Mouse (Mus musculus) embryonic facial prominence, embryonic 11.5 days (tissue): ENCODE data around the gene Sstr2. TPM values are rescaled to one million over a fixed set of nuclear protein-coding genes. Genes with fewer than 3 reads are reported as not detected.
A peak's percentile ranks its signal among the peaks of the same experiment; 100 is the strongest.
"Not testable (repeated sequence)": the region's sequence is repeated elsewhere in the genome, so short reads cannot be mapped to it uniquely, and the experiment has no call there.

Source experiments
- ATAC-seq: fragments of 200-750 bp; cut with Nextera tagmentation; replicated peaks from 2 replicates; pipeline ENCODE4 v1.8.0; 2017; ENCODE audit warnings: low read depth; ENCODE audit not compliant: insufficient number of reproducible peaks, low FRiP score, low TSS enrichment
- DNase-seq: peaks from one replicate; pipeline ENCODE4 v3.0.0-alpha.2; 2015; ENCODE audit warnings: low spot score
- H3K27ac ChIP-seq: fragments of 300-500 bp; sonication (generic); replicated peaks from 2 replicates; pipeline ENCODE4 v1.5.1; 2014; ENCODE audit warnings: mild to moderate bottlenecking, low read depth, low read length, control low read depth
- H3K27me3 ChIP-seq: fragments of 300-500 bp; sonication (generic); 2 replicates; pipeline ENCODE4 v1.6.1; 2014; ENCODE audit warnings: mild to moderate bottlenecking, low read length, moderate library complexity, mixed read lengths; ENCODE audit not compliant: control insufficient read depth, insufficient read depth
- H3K36me3 ChIP-seq: fragments of 300-500 bp; sonication (generic); replicated peaks from 2 replicates; pipeline ENCODE4 v1.6.1; 2014; ENCODE audit warnings: low read depth, mild to moderate bottlenecking, low read length, moderate library complexity, mixed read lengths; ENCODE audit not compliant: control insufficient read depth, insufficient read depth
- H3K4me1 ChIP-seq: fragments of 300-500 bp; sonication (generic); 2 replicates; pipeline ENCODE4 v1.6.1; 2014; ENCODE audit warnings: low read length, mixed read lengths; ENCODE audit not compliant: control insufficient read depth, insufficient read depth
- H3K4me2 ChIP-seq: fragments of 300-500 bp; sonication (generic); 2 replicates; pipeline ENCODE4 v1.6.1; 2014; ENCODE audit warnings: low read depth, mild to moderate bottlenecking, control low read depth, low read length, moderate library complexity
- H3K4me3 ChIP-seq: fragments of 300-500 bp; sonication (generic); 2 replicates; pipeline ENCODE4 v1.5.1; 2014; ENCODE audit warnings: low read depth, low read length, control low read depth
- H3K9ac ChIP-seq: fragments of 300-500 bp; sonication (generic); replicated peaks from 2 replicates; pipeline ENCODE4 v1.6.1; 2014; ENCODE audit warnings: mild to moderate bottlenecking, control low read depth, low read length
- H3K9me3 ChIP-seq: fragments of 300-500 bp; sonication (generic); replicated peaks from 2 replicates; pipeline ENCODE4 v1.6.1; 2016; ENCODE audit warnings: mild to moderate bottlenecking, low read length, inconsistent platforms, mixed read lengths; ENCODE audit not compliant: control insufficient read depth
- WGBS: fragments of 180-500 bp; shearing (Covaris S2); extraction: QIAGEN DNeasy Blood & Tissue Kit; methylation state at CpG from one replicate; pipeline ENCODE4 v1.1.7; 2014; 5-methylcytosine and 5-hydroxymethylcytosine counted together
- polyA plus RNA-seq: library from polyadenylated mRNA; unstranded; fragments of >200 nt; fragmentation: Nextera tagmentation; extraction: Ambion mirVana; gene quantifications from 2 replicates; pipeline ENCODE4 v1.2.1, GENCODE M21; 2014

The Sstr2 gene
- polyA plus RNA-seq, 1 experiment from 2014 or later = 3.3 TPM

- peaks cover 13% of the 10 kb centered on the region for H3K36me3 ChIP-seq
- no peak overlapping the region for H3K27ac ChIP-seq
- no peak overlapping the region for H3K9ac ChIP-seq
- H3K4me3 ChIP-seq = no peak overlapping the region
- WGBS = 94% methylated on average over 6 of the region's 6 CpGs
- no peak for ATAC-seq
- H3K4me2 ChIP-seq = no peak overlapping the region
- H3K27me3 ChIP-seq = no peaks in the 10 kb centered on the region
- H3K9me3 ChIP-seq = no peaks in the 10 kb centered on the region
- no peak for DNase-seq
- H3K4me1 ChIP-seq = no peaks in the 10 kb centered on the region; the same call in 1 of the 2 replicates
Measured at GRCm38 (mm10) chr11:113652516-113652915, 33.4 kb downstream of the Sstr2 start.

- Histone ChIP-seq H3K27ac (no peak overlapping the region), H3K4me1 (no peaks in the 10 kb centered on the region; the same call in 1 of the 2 replicates), H3K9me3 (no peaks in the 10 kb centered on the region)
Measured at GRCm38 (mm10) chr11:113654105-113654504, 35.0 kb downstream of the Sstr2 start.

GRCm38 (mm10) chr11:113654561-113655270 lies 35.6 kb downstream of the Sstr2 start:
- no peak for ATAC-seq
- H3K9me3 ChIP-seq = no peaks in the 10 kb centered on the region
- no peaks in the 10 kb centered on the region for H3K27me3 ChIP-seq
- H3K9ac ChIP-seq = no peak overlapping the region
- no peaks in the 10 kb centered on the region; the same call in 1 of the 2 replicates for H3K4me1 ChIP-seq
- no peak overlapping the region for H3K4me2 ChIP-seq
- peaks cover 13% of the 10 kb centered on the region for H3K36me3 ChIP-seq
- WGBS = 56% methylated on average over 18 of the region's 18 CpGs
- no peak overlapping the region for H3K27ac ChIP-seq
- DNase-seq = peak; percentile 72
- H3K4me3 ChIP-seq = no peak overlapping the region

More at GRCm38 (mm10) chr11:113654105-113654504, 35.0 kb downstream of the Sstr2 start:
- H3K27me3 ChIP-seq = no peaks in the 10 kb centered on the region
- H3K9ac ChIP-seq = no peak overlapping the region
- H3K4me2 ChIP-seq = no peak overlapping the region
- peaks cover 13% of the 10 kb centered on the region for H3K36me3 ChIP-seq
- no peak overlapping the region for H3K4me3 ChIP-seq
- WGBS = 90% methylated on average over 15 of the region's 15 CpGs
- ATAC-seq (no peak), DNase-seq (no peak)

GRCm38 (mm10) chr11:113656511-113656932 lies 37.4 kb downstream of the Sstr2 start:
- 92% methylated on average over 8 of the region's 8 CpGs for WGBS
- no peak for DNase-seq
- Histone ChIP-seq H3K27me3 (no peaks in the 10 kb centered on the region), H3K9ac (no peak overlapping the region), H3K27ac (no peak overlapping the region), H3K4me1 (no peaks in the 10 kb centered on the region; the same call in 1 of the 2 replicates), H3K4me2 (no peak overlapping the region), H3K4me3 (no peak overlapping the region), H3K9me3 (no peaks in the 10 kb centered on the region), H3K36me3 (peaks cover 15% of the 10 kb centered on the region)
- ATAC-seq = no peak

- Histone ChIP-seq H3K27ac (no peak overlapping the region), H3K4me3 (no peak overlapping the region), H3K27me3 (no peaks in the 10 kb centered on the region), H3K9me3 (no peaks in the 10 kb centered on the region), H3K9ac (no peak overlapping the region), H3K36me3 (peaks cover 14% of the 10 kb centered on the region), H3K4me1 (no peaks in the 10 kb centered on the region; the same call in 1 of the 2 replicates), H3K4me2 (no peak overlapping the region)
- WGBS = 54% methylated on average over 4 of the region's 4 CpGs
- DNase-seq (no peak), ATAC-seq (no peak)
Measured at GRCm38 (mm10) chr11:113657221-113657620, 38.1 kb downstream of the Sstr2 start.

- H3K27ac ChIP-seq = no peak overlapping the region
- H3K27me3 ChIP-seq = no peaks in the 10 kb centered on the region
- H3K9me3 ChIP-seq = no peaks in the 10 kb centered on the region
- H3K4me2 ChIP-seq = no peak overlapping the region
- WGBS = 87% methylated on average over 8 of the region's 8 CpGs
- DNase-seq (no peak), ATAC-seq (no peak)
- no peaks in the 10 kb centered on the region; the same call in 1 of the 2 replicates for H3K4me1 ChIP-seq
- no peak overlapping the region for H3K9ac ChIP-seq
- H3K36me3 ChIP-seq = peaks cover 14% of the 10 kb centered on the region
- H3K4me3 ChIP-seq = no peak overlapping the region
Measured at GRCm38 (mm10) chr11:113658319-113658718, 39.2 kb downstream of the Sstr2 start.

- Histone ChIP-seq H3K27ac (no peak overlapping the region), H3K27me3 (no peaks in the 10 kb centered on the region)
Measured at GRCm38 (mm10) chr11:113658763-113659162, 39.6 kb downstream of the Sstr2 start.

GRCm38 (mm10) chr11:113660213-113660612 lies 41.1 kb downstream of the Sstr2 start:
- H3K4me3 ChIP-seq, H3K4me2 ChIP-seq, H3K4me1 ChIP-seq, ATAC-seq, DNase-seq, H3K9me3 ChIP-seq, H3K9ac ChIP-seq, H3K27me3 ChIP-seq, H3K27ac ChIP-seq: not testable (repeated sequence)
- peaks cover 14% of the 10 kb centered on the region for H3K36me3 ChIP-seq
- WGBS = 90% methylated on average over 3 of the region's 3 CpGs

More at GRCm38 (mm10) chr11:113658763-113659162, 39.6 kb downstream of the Sstr2 start:
- WGBS = 87% methylated on average over 4 of the region's 4 CpGs
- Histone ChIP-seq H3K4me1 (no peaks in the 10 kb centered on the region; the same call in 1 of the 2 replicates), H3K9me3 (no peaks in the 10 kb centered on the region), H3K36me3 (peaks cover 14% of the 10 kb centered on the region), H3K4me3 (no peak overlapping the region), H3K4me2 (no peak overlapping the region), H3K9ac (no peak overlapping the region)
- ATAC-seq = no peak
- no peak for DNase-seq
